Mouse (Mus musculus) midbrain, embryonic 10.5 days (tissue): ENCODE data around the gene Ldlrap1. TPM values are rescaled to one million over a fixed set of nuclear protein-coding genes. Genes with fewer than 3 reads are reported as not detected.

Source experiments
- polyA plus RNA-seq: library from polyadenylated mRNA; unstranded; fragments of >200 nt; fragmentation: Nextera tagmentation; extraction: Ambion mirVana; gene quantifications from 2 replicates; pipeline ENCODE4 v1.2.1, GENCODE M21; 2016

The Ldlrap1 gene
- polyA plus RNA-seq, 1 experiment from 2014 or later: 8.6 TPM

Other genes starting within 250 kb of the Ldlrap1 start
- gene Mtfr1l, start 232.6 kb downstream of the Ldlrap1 start, polyA plus RNA-seq: 120 and 127 TPM in 2 replicates
- gene Selenon, start 215.9 kb downstream of the Ldlrap1 start, polyA plus RNA-seq: 8.4 and 8.6 TPM in 2 replicates
- gene Man1c1, start 63.7 kb downstream of the Ldlrap1 start, polyA plus RNA-seq: 2.8 and 3.1 TPM in 2 replicates
- gene Maco1, start 85.3 kb upstream of the Ldlrap1 start, polyA plus RNA-seq: 36.8 and 41.3 TPM in 2 replicates
- 9.6 and 12.9 TPM in 2 replicates for gene Rhd, start 96.5 kb upstream of the Ldlrap1 start, polyA plus RNA-seq
- gene Tmem50a, start 147.0 kb upstream of the Ldlrap1 start, polyA plus RNA-seq: 127 and 135 TPM in 2 replicates
- 320 and 401 TPM in 2 replicates for gene Rsrp1, start 155.6 kb upstream of the Ldlrap1 start, polyA plus RNA-seq
- 70.0 and 71.5 TPM in 2 replicates for gene Syf2, start 162.9 kb upstream of the Ldlrap1 start, polyA plus RNA-seq